Mouse (Mus musculus) liver, postnatal 0 days (tissue): ENCODE results near the gene H1foo. TPM values are rescaled to one million over a fixed set of nuclear protein-coding genes. Genes with fewer than 3 reads are reported as not detected.
A peak's percentile ranks its signal among the peaks of the same experiment; 100 is the strongest.

Source experiments
- ATAC-seq: fragments of 200-750 bp; cut with Nextera tagmentation; 2 replicates; pipeline ENCODE4 v1.8.0; 2017; ENCODE audit warnings: mild to moderate bottlenecking, moderate library complexity
- DNase-seq: peaks from one replicate; pipeline ENCODE4 v3.0.0-alpha.2; 2016
- H3K27ac ChIP-seq: fragments of 300-500 bp; sonication (generic); 2 replicates; pipeline ENCODE4 v1.5.1; 2014; ENCODE audit warnings: antibody characterized with exemption, moderate library complexity, mild to moderate bottlenecking, low read depth
- H3K27me3 ChIP-seq: fragments of 300-500 bp; sonication (generic); 2 replicates; pipeline ENCODE4 v1.6.1; 2014; ENCODE audit warnings: low read length, control low read depth, mixed read lengths; ENCODE audit not compliant: insufficient read depth
- H3K36me3 ChIP-seq: fragments of 300-500 bp; sonication (generic); replicated peaks from 2 replicates; pipeline ENCODE4 v1.6.1; 2014; ENCODE audit warnings: mild to moderate bottlenecking, control low read depth, low read length, moderate library complexity, mixed read lengths; ENCODE audit not compliant: insufficient read depth
- H3K4me1 ChIP-seq: fragments of 300-500 bp; sonication (generic); 2 replicates; pipeline ENCODE4 v1.6.1; 2014; ENCODE audit warnings: antibody characterized with exemption, mild to moderate bottlenecking, control low read depth; ENCODE audit not compliant: insufficient read depth
- H3K4me2 ChIP-seq: fragments of 300-500 bp; sonication (generic); 2 replicates; pipeline ENCODE4 v1.6.1; 2014; ENCODE audit warnings: low read depth, mild to moderate bottlenecking, low read length, moderate library complexity, mixed read lengths
- H3K4me3 ChIP-seq: fragments of 300-500 bp; sonication (generic); 2 replicates; pipeline ENCODE4 v1.5.1; 2014; ENCODE audit warnings: low read depth, low read length
- H3K9ac ChIP-seq: fragments of 300-500 bp; sonication (generic); replicated peaks from 2 replicates; pipeline ENCODE4 v1.6.1; 2014; ENCODE audit warnings: mild to moderate bottlenecking, moderate library complexity
- H3K9me3 ChIP-seq: fragments of 300-500 bp; sonication (generic); 2 replicates; pipeline ENCODE4 v1.6.1; 2016; ENCODE audit warnings: mild to moderate bottlenecking, control low read depth, low read length, mixed read lengths
- CTCF ChIP-seq: sonication (generic); IDR thresholded peaks from 2 replicates; pipeline ENCODE4 v1.5.1; 2016; ENCODE audit warnings: antibody characterized with exemption, low read depth
- EP300 ChIP-seq: IDR thresholded peaks from 2 replicates; pipeline ENCODE4 v1.6.1; 2016; ENCODE audit warnings: antibody characterized with exemption, low read depth, mild to moderate bottlenecking
- WGBS: fragments of 180-500 bp; shearing (Covaris S2); extraction: QIAGEN DNeasy Blood & Tissue Kit; methylation state at CpG from one replicate; pipeline ENCODE4 v1.1.7; 2014; ENCODE audit not compliant: insufficient replicate concordance; 5-methylcytosine and 5-hydroxymethylcytosine counted together
- polyA plus RNA-seq: library from polyadenylated mRNA; unstranded; fragments of >200 nt; fragmentation: Nextera tagmentation; extraction: Ambion mirVana; gene quantifications from 2 replicates; pipeline ENCODE4 v1.2.1, GENCODE M21; 2015

H1foo gene
- polyA plus RNA-seq, 1 experiment from 2014 or later: not detected

DNA sequence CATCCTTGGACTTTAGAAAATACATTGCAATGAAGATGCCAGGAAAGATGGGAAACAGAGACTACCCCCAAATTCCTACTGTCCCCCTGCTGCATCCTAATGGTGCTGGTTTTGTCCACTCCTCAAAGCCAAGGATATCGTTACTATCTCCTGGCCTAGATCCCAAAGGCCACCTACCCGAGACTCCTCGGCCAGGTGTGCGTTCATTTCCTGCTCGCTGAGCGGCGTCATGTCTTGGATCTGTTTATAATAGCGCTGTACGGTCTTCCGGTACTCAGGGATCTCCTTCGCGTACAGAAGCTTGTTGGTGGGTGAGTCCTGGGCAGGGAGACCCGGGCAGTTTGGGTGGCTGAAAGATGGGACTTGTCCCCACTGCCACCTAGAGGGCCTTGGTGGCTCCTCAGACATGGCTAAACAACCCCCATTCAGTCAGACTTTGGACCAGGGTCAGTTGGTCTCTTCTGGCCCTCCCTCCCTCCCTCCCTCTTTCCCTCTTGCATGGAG is 11.7 kb downstream of the H1foo start:
- no peak overlapping the region for H3K27ac ChIP-seq
- DNase-seq: no peak
- H3K9ac ChIP-seq: no peak overlapping the region
- ATAC-seq: no peak
- WGBS: 84% methylated on average over 13 of the region's 13 CpGs
- H3K4me1 ChIP-seq: peaks cover 5% of the 10 kb centered on the region
- H3K4me3 ChIP-seq: no peak overlapping the region
- H3K9me3 ChIP-seq: no peaks in the 10 kb centered on the region
- no peak overlapping the region for H3K4me2 ChIP-seq
- TF ChIP-seq EP300 (no peak), CTCF (peak; percentile 19; the same call in 1 of the 2 replicates)
- no peaks in the 10 kb centered on the region for H3K27me3 ChIP-seq
- H3K36me3 ChIP-seq: no peaks in the 10 kb centered on the region

DNA sequence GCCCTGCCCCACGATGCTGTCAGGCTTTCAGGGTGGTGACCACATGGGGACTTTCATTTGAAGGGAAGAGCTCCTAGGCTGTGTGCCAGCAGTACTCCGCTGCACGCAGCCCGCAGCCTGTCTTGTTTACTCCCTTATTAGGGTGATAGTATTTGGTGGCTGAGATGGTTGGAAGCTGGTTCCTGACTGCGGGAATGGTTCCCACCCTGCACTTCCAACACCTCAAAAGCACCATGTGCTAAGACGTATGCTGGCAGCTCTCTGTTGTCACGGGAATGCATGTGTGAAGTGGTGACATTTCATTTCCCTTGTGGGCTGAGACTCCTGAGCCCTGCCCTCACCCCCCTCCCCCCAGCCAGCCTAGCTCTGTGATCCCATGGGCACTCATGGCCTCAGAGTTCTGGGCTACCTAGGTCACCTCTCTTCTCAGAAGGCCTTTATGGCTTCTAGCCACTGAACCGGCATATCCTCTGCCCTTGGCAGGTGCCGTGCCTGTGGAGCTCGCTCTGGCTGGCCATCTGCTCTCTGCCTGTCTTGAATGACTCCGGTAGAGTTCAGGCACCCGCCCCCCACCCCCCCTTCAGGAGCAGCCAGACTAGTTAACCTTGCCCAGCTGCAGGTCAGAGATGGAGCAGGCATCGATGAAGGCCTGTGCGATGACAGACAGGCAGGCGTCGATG is 12.3 kb downstream of the H1foo start:
- Histone ChIP-seq H3K4me1 (peaks cover 5% of the 10 kb centered on the region), H3K4me2 (no peak overlapping the region), H3K27ac (no peak overlapping the region), H3K9ac (no peak overlapping the region), H3K4me3 (no peak overlapping the region), H3K9me3 (no peaks in the 10 kb centered on the region), H3K27me3 (no peaks in the 10 kb centered on the region), H3K36me3 (no peaks in the 10 kb centered on the region)
- WGBS: 57% methylated on average over 16 of the region's 16 CpGs
- DNase-seq (peak; percentile 54), ATAC-seq (peak; percentile 82)
- no peak for TF ChIP-seq EP300
- TF ChIP-seq CTCF: no peak

DNA sequence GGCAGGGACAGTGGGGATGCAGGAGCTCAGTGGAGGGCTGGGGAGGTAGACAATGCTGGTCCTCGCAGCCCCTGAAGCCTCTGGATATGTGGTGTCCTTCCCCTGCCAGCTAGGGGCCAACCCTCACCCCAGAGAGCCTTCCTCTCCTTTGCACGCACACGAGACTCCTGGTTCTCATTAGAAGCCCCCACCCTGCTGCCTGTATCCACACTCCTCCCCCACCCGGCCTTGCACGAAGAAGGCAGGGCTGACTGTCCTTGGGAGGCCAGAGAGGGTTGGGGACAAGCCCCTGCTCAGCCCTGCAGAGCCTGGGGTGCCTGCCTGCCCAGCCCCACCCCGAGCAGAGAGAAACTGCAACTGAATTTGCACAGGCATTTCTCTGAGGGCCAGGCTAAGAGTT is 12.9 kb downstream of the H1foo start:
- no peak for DNase-seq
- TF ChIP-seq CTCF (no peak), EP300 (no peak)
- 68% methylated on average over 6 of the region's 6 CpGs for WGBS
- Histone ChIP-seq H3K4me3 (no peak overlapping the region), H3K27ac (no peak overlapping the region), H3K4me1 (peaks cover 5% of the 10 kb centered on the region), H3K9ac (no peak overlapping the region), H3K9me3 (no peaks in the 10 kb centered on the region), H3K4me2 (no peak overlapping the region), H3K27me3 (no peaks in the 10 kb centered on the region), H3K36me3 (no peaks in the 10 kb centered on the region)
- no peak for ATAC-seq

DNA sequence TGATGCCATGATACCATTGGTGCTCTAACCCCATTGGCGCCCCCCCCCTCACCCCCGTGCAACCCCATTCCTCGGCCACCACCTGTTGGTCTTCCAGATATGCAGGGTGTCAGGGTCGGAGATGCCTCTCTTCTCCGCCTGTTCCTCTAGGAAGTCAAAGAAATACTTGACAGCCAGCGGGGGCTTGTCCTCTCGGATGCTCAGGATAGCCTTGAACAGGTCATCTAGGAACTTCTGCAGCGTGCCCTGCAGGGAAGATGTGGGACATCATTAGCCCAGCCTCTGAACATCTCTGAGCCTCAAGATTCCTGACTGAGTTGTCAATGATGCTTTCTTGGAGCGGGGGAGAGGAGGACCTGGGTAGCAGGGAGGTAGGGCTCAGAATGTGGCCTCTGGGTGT is 13.7 kb downstream of the H1foo start:
- no peak overlapping the region for H3K4me2 ChIP-seq
- H3K27ac ChIP-seq: no peak overlapping the region
- no peak for ATAC-seq
- no peaks in the 10 kb centered on the region for H3K36me3 ChIP-seq
- H3K9me3 ChIP-seq: no peaks in the 10 kb centered on the region
- WGBS: 86% methylated on average over 9 of the region's 9 CpGs
- no peak overlapping the region for H3K9ac ChIP-seq
- TF ChIP-seq CTCF (no peak), EP300 (no peak)
- H3K4me1 ChIP-seq: peaks cover 5% of the 10 kb centered on the region
- DNase-seq: no peak
- no peaks in the 10 kb centered on the region for H3K27me3 ChIP-seq
- H3K4me3 ChIP-seq: no peak overlapping the region

DNA sequence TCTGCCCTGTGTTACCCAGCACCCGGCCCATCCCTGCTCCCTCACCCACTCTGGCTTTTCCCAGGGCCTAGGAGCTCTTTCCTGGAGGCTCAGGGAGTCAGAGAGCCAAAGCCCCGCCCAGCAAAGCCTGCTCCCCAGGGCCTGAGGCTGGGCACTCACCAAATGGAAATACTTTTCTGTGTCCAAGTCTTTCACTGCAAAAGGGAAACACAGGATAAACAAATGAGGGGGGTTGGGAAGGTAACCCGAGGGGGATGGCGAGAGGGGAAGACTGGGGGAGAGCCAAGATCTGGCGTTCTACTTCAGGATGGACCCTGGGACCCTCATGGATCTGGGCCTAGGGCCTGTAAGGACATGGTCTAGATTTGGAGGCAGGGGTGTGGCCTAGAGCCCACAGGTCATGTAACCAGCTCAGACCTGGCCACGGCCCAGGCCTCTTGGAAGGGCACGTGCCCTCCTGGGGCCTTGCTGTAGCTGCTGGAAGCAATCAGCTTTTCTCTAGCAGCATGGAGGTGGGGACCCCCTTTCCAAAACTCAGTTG is 14.5 kb downstream of the H1foo start:
- 65% methylated on average over 7 of the region's 7 CpGs for WGBS
- H3K4me3 ChIP-seq: no peak overlapping the region
- no peaks in the 10 kb centered on the region for H3K36me3 ChIP-seq
- no peak overlapping the region for H3K4me2 ChIP-seq
- H3K4me1 ChIP-seq: peaks cover 5% of the 10 kb centered on the region
- no peak for TF ChIP-seq CTCF
- no peak for TF ChIP-seq EP300
- ATAC-seq (no peak), DNase-seq (no peak)
- no peak overlapping the region for H3K9ac ChIP-seq
- no peak overlapping the region for H3K27ac ChIP-seq
- no peaks in the 10 kb centered on the region for H3K27me3 ChIP-seq
- H3K9me3 ChIP-seq: no peaks in the 10 kb centered on the region

DNA sequence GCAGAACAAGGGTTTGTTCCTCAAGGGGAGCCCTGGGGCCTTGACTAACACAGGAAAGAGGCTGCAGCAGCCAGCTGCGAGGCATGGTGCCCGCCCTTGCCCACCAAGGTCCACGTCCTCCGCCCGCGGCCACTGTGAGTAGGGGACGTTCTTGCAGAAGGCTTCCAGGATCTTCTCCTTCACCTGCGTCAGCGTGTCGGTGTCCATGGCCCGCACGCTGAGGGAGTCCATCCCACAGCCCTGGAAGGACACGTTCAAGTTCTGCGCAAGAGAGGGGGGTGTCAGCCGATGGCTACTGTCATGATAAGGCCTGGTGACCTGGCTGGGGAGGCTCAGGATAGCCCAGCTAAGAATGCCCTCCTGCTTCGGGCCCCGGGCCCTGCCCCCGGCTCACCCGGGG is 15.6 kb downstream of the H1foo start:
- H3K4me2 ChIP-seq: no peak overlapping the region
- H3K9ac ChIP-seq: no peak overlapping the region
- WGBS: 83% methylated on average over 19 of the region's 19 CpGs
- DNase-seq (no peak), ATAC-seq (no peak)
- H3K4me1 ChIP-seq: peaks cover 5% of the 10 kb centered on the region
- no peak overlapping the region for H3K4me3 ChIP-seq
- H3K27me3 ChIP-seq: no peaks in the 10 kb centered on the region
- no peaks in the 10 kb centered on the region for H3K9me3 ChIP-seq
- TF ChIP-seq EP300: no peak
- H3K27ac ChIP-seq: no peak overlapping the region
- no peaks in the 10 kb centered on the region for H3K36me3 ChIP-seq
